Mouse (Mus musculus) cerebellum, adult 2 months (tissue): Measurements from ENCODE around the gene Ap4m1. TPM values are rescaled to one million over a fixed set of nuclear protein-coding genes. Genes with fewer than 3 reads are reported as not detected.

Source experiments
- DNase-seq, 2 experiments: peaks; one replicate each; pipeline ENCODE4 v3.0.0; 2021
- H3K27ac ChIP-seq: fragments of 200-500 bp; 2 replicates; pipeline ENCODE4 v1.5.1; 2012; ENCODE audit warnings: low read length, control low read depth, inconsistent platforms; ENCODE audit not compliant: insufficient read depth
- H3K27me3 ChIP-seq: fragments of 200-500 bp; 2 replicates; pipeline ENCODE4 v1.6.1; 2012; ENCODE audit warnings: inconsistent platforms, mild to moderate bottlenecking, low read length, moderate library complexity; ENCODE audit not compliant: control insufficient read depth, insufficient read depth
- H3K4me1 ChIP-seq: fragments of 200-500 bp; 2 replicates; pipeline ENCODE4 v1.6.1; 2011; ENCODE audit warnings: low read length; ENCODE audit not compliant: control insufficient read depth, insufficient read depth
- H3K4me3 ChIP-seq: fragments of 200-500 bp; replicated peaks from 2 replicates; pipeline ENCODE3; 2011; ENCODE audit warnings: mild to moderate bottlenecking, low read depth, low read length, control low read depth; ENCODE audit not compliant: insufficient read depth
- CTCF ChIP-seq: fragments of 200-500 bp; IDR thresholded peaks from 2 replicates; pipeline ENCODE4 v1.5.1; 2011; ENCODE audit warnings: low read depth, mild to moderate bottlenecking, control low read depth, low read length, moderate library complexity, borderline replicate concordance; ENCODE audit not compliant: insufficient read depth
- POLR2A ChIP-seq: fragments of 200-500 bp; IDR thresholded peaks from 2 replicates; pipeline ENCODE4 v1.6.1; 2011; ENCODE audit warnings: low read length, control low read depth, borderline replicate concordance; ENCODE audit not compliant: insufficient read depth
- WGBS: fragments of 180-500 bp; shearing (Covaris S2); methylation state at CpG from one replicate; pipeline ENCODE4 v1.1.7; 2018; 5-methylcytosine and 5-hydroxymethylcytosine counted together
- polyA plus RNA-seq: library from polyadenylated mRNA; depleted of rRNA; stranded (reverse); fragments of >200 nt; gene quantifications from 2 replicates; pipeline ENCODE4 v1.2.3, GENCODE M21; 2012; rRNA removed

Ap4m1 gene
- polyA plus RNA-seq, result 25.8 and 28.3 TPM in 2 replicates

GRCm38 (mm10) chr5:138171695-138172491 lies at the start of gene Ap4m1, which contains the start of gene Mcm7:
Gene Ap4m1 (plus strand): TSS chr5:138172002.
Gene Mcm7 (minus strand): TSS chr5:138172422.
- no peaks in the 10 kb centered on the region; the same call in 1 of the 2 replicates for H3K4me1 ChIP-seq
- H3K27me3 ChIP-seq, result no peaks in the 10 kb centered on the region
- TF ChIP-seq CTCF, result no peak
- TF ChIP-seq POLR2A, result no peak; the same call in 1 of the 2 replicates
- DNase-seq, result peak; percentile 99
- WGBS, result under 1% methylated on average over 54 of the region's 54 CpGs
- peak within 1 kb of the TSS; percentile 79 for H3K4me3 ChIP-seq
- H3K27ac ChIP-seq, result peak within 1 kb of the TSS; percentile 22; the same call in 1 of the 2 replicates

GRCm38 (mm10) chr5:138132425-138133064 lies 39.3 kb upstream of the Ap4m1 start:
- Histone ChIP-seq H3K4me3 (no peak overlapping the region), H3K4me1 (no peaks in the 10 kb centered on the region), H3K27ac (no peak overlapping the region), H3K27me3 (no peaks in the 10 kb centered on the region)
- no peak for DNase-seq
- no peak for TF ChIP-seq CTCF
- no peak for TF ChIP-seq POLR2A
- 93% methylated on average over 5 of the region's 5 CpGs for WGBS

GRCm38 (mm10) chr5:138137257-138137656 lies 34.5 kb upstream of the Ap4m1 start:
- no peak overlapping the region for H3K27ac ChIP-seq
- H3K4me3 ChIP-seq, result no peak overlapping the region
- H3K4me1 ChIP-seq, result no peaks in the 10 kb centered on the region
- 83% methylated on average over 4 of the region's 4 CpGs for WGBS
- TF ChIP-seq POLR2A (no peak), CTCF (no peak)
- no peaks in the 10 kb centered on the region for H3K27me3 ChIP-seq
- no peak for DNase-seq

- WGBS, result 60% methylated on average over 8 of the region's 8 CpGs
- H3K27me3 ChIP-seq, result no peaks in the 10 kb centered on the region
- no peak overlapping the region for H3K27ac ChIP-seq
- no peak overlapping the region for H3K4me3 ChIP-seq
- no peaks in the 10 kb centered on the region for H3K4me1 ChIP-seq
- no peak for DNase-seq
- peak; percentile 49; the same call in 1 of the 2 replicates for TF ChIP-seq CTCF
- no peak for TF ChIP-seq POLR2A
These were observed 33.8 kb upstream of the Ap4m1 start for GRCm38 (mm10) chr5:138137935-138138549.

- no peaks in the 10 kb centered on the region for H3K4me1 ChIP-seq
- H3K27ac ChIP-seq, result no peak overlapping the region
- no peak for DNase-seq
- 69% methylated on average over 4 of the region's 4 CpGs for WGBS
- no peak overlapping the region for H3K4me3 ChIP-seq
- no peak for TF ChIP-seq POLR2A
- no peak for TF ChIP-seq CTCF
- no peaks in the 10 kb centered on the region for H3K27me3 ChIP-seq
These were observed 33.2 kb upstream of the Ap4m1 start for GRCm38 (mm10) chr5:138138585-138138984.

GRCm38 (mm10) chr5:138154390-138154789 lies 17.4 kb upstream of the Ap4m1 start:
- TF ChIP-seq POLR2A (no peak), CTCF (no peak)
- peak overlapping the region; percentile 93 for H3K4me3 ChIP-seq
- H3K27ac ChIP-seq, result no peak overlapping the region
- 88% methylated on average over 3 of the region's 3 CpGs for WGBS
- no peak for DNase-seq
- no peaks in the 10 kb centered on the region for H3K27me3 ChIP-seq
- H3K4me1 ChIP-seq, result no peaks in the 10 kb centered on the region; the same call in 1 of the 2 replicates

GRCm38 (mm10) chr5:138155443-138155976 lies 16.3 kb upstream of the Ap4m1 start, which contains the start of gene Zfp113:
Gene Zfp113 (minus strand): TSS chr5:138155744.
- peak; percentile 89 for TF ChIP-seq CTCF
- TF ChIP-seq POLR2A, result peak; percentile 69; the same call in 1 of the 2 replicates
- H3K4me3 ChIP-seq, result peak within 1 kb of the TSS; percentile 93
- peak; percentile 87 to 95 for DNase-seq
- no peaks in the 10 kb centered on the region; the same call in 1 of the 2 replicates for H3K4me1 ChIP-seq
- WGBS, result under 1% methylated on average over 31 of the region's 31 CpGs
- H3K27me3 ChIP-seq, result no peaks in the 10 kb centered on the region
- H3K27ac ChIP-seq, result peak within 1 kb of the TSS; percentile 75

GRCm38 (mm10) chr5:138160224-138160762 lies 11.5 kb upstream of the Ap4m1 start:
- TF ChIP-seq POLR2A (no peak), CTCF (no peak)
- Histone ChIP-seq H3K27me3 (no peaks in the 10 kb centered on the region), H3K27ac (no peak overlapping the region), H3K4me1 (0 out of 2 replicates have a peak, but pooled peaks cover 5% of the 10 kb centered on the region), H3K4me3 (no peak overlapping the region)
- DNase-seq, result no peak
- WGBS, result 63% methylated on average over 7 of the region's 7 CpGs
